ENCODE assay signal across 8 mouse cellular contexts in genomic region chr17:33842966-33843795, GRCm38 (mm10). TPM values are rescaled to one million over a fixed set of nuclear protein-coding genes. Genes with fewer than 3 reads are reported as not detected.
DNase-seq lines count a peak whose midpoint lies in the region; ATAC-seq lines count a peak whose summit lies in the region.

TSS of gene Cd320 (plus strand) at chr17:33843091.

- H3K36me3 ChIP-seq in hindbrain, embryonic 16.5 days (ENCODE audit: control insufficient read depth, insufficient read depth, low read length) = 0 out of 2 replicates have a peak, but pooled peaks cover 5% of the 10 kb centered on the region
- H3K36me3 ChIP-seq in macrophage (ENCODE audit: inconsistent target) = peaks cover 5% of the 10 kb centered on the region; the same call in 1 of the 2 replicates

- peak; percentile 89 for DNase-seq in T-cell, adult 2 months (ENCODE audit: low spot score)
- DNase-seq in cerebellum, postnatal 36 days = peak; percentile 91 to 93
- peak; percentile 92 for DNase-seq in gastrocnemius, adult 18-20 months (ENCODE audit: low spot score)
- peak; percentile 92 to 94 for DNase-seq in left cerebral cortex, adult 18-20 months (ENCODE audit: low spot score in 2 of 2)
- peak; percentile 93 for DNase-seq in right cerebral cortex, adult 18-20 months
- DNase-seq in urinary bladder, postnatal 10 days (ENCODE audit: low spot score) = peak; percentile 60

- peak within 1 kb of the TSS; percentile 97 for H3K4me2 ChIP-seq in hindbrain, embryonic 16.5 days (ENCODE audit: low read length)

- WGBS in hindbrain, embryonic 16.5 days = under 1% methylated on average over 41 of the region's 45 CpGs
- WGBS in macrophage (ENCODE audit: missing documents) = under 1% methylated on average over 45 of the region's 45 CpGs

- H3K79me2 ChIP-seq in macrophage (ENCODE audit: inconsistent target) = no peaks in the 10 kb centered on the region

- peaks cover 12% of the 10 kb centered on the region for H3K4me1 ChIP-seq in hindbrain, embryonic 16.5 days (ENCODE audit: control insufficient read depth, insufficient read depth, low read depth, low read length)

- peak within 1 kb of the TSS; percentile 91 for H3K4me3 ChIP-seq in hindbrain, embryonic 16.5 days (ENCODE audit: low read length)
- peak within 1 kb of the TSS; percentile 50 for H3K4me3 ChIP-seq in macrophage (ENCODE audit: inconsistent target)

- ATAC-seq in hindbrain, embryonic 16.5 days = peak; percentile 97

- no peaks in the 10 kb centered on the region for H3K9me3 ChIP-seq in hindbrain, embryonic 16.5 days (ENCODE audit: control insufficient read depth, low read length)

- H3K27me3 ChIP-seq in hindbrain, embryonic 16.5 days (replicated peaks; ENCODE audit: control insufficient read depth, insufficient read depth, low read length) = no peaks in the 10 kb centered on the region

- peak within 1 kb of the TSS; percentile 85 for H3K9ac ChIP-seq in hindbrain, embryonic 16.5 days (ENCODE audit: low read depth, low read length)

- H3K27ac ChIP-seq in hindbrain, embryonic 16.5 days (ENCODE audit: low read depth, low read length) = peak within 1 kb of the TSS; percentile 83
- no peak within 1 kb of the TSS for H3K27ac ChIP-seq in macrophage

RNA-seq across cellular contexts. Expression of gene Cd320, which starts in this region (rescaled TPM):
- 10 to 100 TPM; 14.8 to 15.2 TPM for total RNA-seq in gastrocnemius, adult 18-20 months (2021)
- polyA plus RNA-seq in hindbrain, embryonic 16.5 days (2015; fragmentation: Nextera tagmentation; extraction: Ambion mirVana) = 55.7 and 59.8 TPM in 2 replicates
- total RNA-seq in left cerebral cortex, adult 18-20 months (2021) = 10 to 100 TPM; 24.2 to 24.4 TPM
- total RNA-seq in macrophage (2018; cell fraction: chromatin; rRNA removed) = 1 to 10 TPM in 11 of 26 experiments, under 1 TPM in 8, not detected in 7; 0.41 to 3.8 (median 1.4) TPM
- total RNA-seq in macrophage (2018; cell fraction: cytosol; rRNA removed) = 1 to 10 TPM; 1.7 to 5.6 (median 3.7) TPM
- 1 to 10 TPM in 19 of 26 experiments, under 1 TPM in 5, not detected in 2; 0.62 to 6.4 (median 2.1) TPM for total RNA-seq in macrophage (2018; cell fraction: nucleus; rRNA removed)
- polyA plus RNA-seq in macrophage (2018) = 2.0 to 5.0 TPM (median 4.1 TPM) in 3 replicates
